Mouse (Mus musculus): ENCODE measurements at regions not wholly inside any gene's neighbourhood (a gene's known extent, or its start where the extent isn't known, plus 50 kb on each side); places are given as distances from the start of the nearest gene placed in this dataset.
A peak's percentile ranks its signal among the peaks of the same experiment; 100 is the strongest.

DNA sequence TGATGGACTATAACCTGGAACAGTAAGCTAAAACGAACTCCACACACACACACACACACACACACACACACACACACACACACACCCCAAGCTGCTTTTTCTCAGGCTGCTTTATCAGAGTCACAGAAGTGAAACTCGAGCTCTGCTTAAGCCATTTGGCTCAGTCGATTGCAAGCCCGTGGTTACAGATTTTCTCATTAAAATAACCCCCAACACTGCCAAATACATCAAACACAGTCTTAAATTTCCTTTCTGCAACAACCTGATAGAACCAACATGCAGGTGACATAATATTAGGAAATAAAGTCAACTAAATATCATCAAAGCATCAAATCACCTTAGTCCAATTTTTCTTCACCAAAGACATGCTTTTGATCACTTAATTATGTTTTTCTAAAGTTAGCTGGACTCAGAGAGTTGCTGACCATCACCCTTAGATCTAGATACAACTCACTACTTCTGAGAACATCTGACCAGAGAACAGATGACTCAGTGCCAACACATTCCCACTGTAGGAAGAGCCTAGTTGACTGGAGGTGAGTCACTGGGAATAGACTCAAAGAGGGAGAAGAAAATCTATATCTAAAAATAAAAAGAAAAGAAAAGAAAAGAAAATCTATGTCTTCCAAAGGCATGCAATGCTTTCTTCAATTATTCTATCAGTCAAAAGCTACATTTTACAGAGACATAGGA lies 251.2 kb downstream of the Tgfb2 start:
- Histone ChIP-seq H3K27ac (ENCODE audit: insufficient read depth, low read length) (peak overlapping the region; percentile 98), H3K4me3 (ENCODE audit: insufficient read depth, low read length) (no peak overlapping the region), H3K4me1 (ENCODE audit: control insufficient read depth, insufficient read depth, low read length) (peaks cover 3% of the 10 kb centered on the region)
- no peak for TF ChIP-seq POLR2A (IDR thresholded peaks at IDR 0.05; ENCODE audit: low read depth, low read length)
- TF ChIP-seq CTCF (IDR thresholded peaks at IDR 0.05; ENCODE audit: borderline replicate concordance, insufficient read depth, low read length): no peak

DNA sequence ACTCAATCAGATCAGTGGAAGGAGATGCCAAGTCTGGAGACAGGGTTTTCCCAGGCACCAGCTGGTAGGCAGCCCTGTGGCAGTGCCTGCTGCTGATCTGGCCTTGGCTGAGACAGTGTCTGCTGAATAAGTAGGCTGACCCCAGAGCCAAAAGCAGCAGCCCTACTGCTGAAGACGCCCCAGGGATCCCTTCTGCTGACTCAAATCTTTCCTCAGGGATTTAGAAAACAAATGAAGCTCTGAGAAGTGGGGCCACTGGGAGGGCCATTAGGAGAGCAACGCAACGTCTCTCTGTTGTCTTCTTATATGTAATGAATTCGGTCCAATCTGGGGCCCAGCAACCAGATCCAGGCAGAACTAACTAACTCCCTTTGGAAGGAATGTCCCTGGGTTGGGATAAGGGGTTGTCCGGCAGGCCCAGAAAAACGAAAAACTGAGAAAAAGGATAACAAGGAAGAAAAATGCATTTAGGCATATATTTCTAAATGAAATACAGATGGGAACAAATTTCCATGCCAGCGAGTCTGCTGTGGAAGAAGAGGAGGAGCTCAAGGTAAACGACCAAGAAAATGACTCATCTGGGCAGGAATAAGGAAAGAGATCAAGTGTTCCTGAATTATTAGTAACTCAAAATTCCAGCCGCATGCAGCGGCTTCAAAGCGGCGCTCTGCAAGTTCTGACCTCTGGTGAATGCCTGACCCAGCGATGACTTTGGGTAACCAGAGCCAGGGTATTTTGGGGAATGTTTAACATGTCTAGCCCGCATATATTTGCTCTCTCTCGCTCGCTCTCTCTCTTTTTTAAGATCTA lies 256.7 kb downstream of the Tgfb2 start:
- Histone ChIP-seq H3K4me1 (ENCODE audit: control insufficient read depth, insufficient read depth, low read length) (peaks cover 6% of the 10 kb centered on the region), H3K27ac (ENCODE audit: insufficient read depth, low read length) (peak overlapping the region; percentile 87), H3K4me3 (ENCODE audit: insufficient read depth, low read length) (no peak overlapping the region)
- TF ChIP-seq CTCF (IDR thresholded peaks at IDR 0.05; ENCODE audit: borderline replicate concordance, insufficient read depth, low read length): no peak
- 0 out of 2 replicates have a peak, but pooled peaks have one; percentile 15 for TF ChIP-seq POLR2A (IDR thresholded peaks at IDR 0.05; ENCODE audit: low read depth, low read length)

DNA sequence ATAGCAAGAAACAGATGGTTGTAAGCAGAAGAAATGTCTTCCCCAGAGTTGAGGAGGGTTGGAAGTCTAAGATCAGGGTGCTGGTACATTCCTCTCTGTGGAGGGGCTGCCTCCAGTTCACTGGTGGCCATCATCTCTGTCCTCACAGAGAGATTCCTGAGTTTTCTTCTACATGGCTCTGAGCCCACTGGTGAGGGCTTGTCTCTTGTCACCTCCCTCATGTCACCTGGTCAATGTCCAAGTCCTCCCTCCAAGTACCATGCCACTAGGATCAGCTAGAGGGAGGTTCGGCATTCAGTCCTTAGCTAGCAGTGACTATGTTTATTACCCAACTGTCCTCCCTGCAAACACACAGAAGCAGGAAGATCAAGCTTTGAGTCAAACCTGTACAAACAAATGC lies 258.3 kb downstream of the Tgfb2 start:
- Histone ChIP-seq H3K4me1 (ENCODE audit: control insufficient read depth, insufficient read depth, low read length) (peaks cover 6% of the 10 kb centered on the region), H3K4me3 (ENCODE audit: insufficient read depth, low read length) (no peak overlapping the region), H3K27ac (ENCODE audit: insufficient read depth, low read length) (no peak overlapping the region)
- no peak for TF ChIP-seq CTCF (IDR thresholded peaks at IDR 0.05; ENCODE audit: borderline replicate concordance, insufficient read depth, low read length)
- TF ChIP-seq POLR2A (IDR thresholded peaks at IDR 0.05; ENCODE audit: low read depth, low read length): no peak

DNA sequence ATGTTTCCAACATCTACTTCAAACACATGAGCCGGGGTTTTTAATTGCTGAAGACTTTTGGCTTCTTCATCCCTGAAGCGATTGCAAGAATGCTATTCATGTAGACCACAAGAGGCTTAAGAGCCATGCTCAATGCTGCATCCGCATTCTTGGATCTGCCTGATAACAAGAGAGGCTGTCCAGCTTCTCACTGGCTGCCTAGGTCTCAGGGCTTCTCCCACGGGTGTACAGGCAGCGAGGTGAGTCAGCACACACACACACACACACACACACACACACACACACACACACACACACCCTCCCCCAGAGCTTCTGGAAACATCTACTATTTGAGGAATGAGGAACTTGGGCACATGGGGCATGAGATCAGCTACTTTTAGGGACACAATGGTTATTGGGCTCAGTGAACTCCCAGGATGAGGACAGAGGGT lies 261.1 kb downstream of the Tgfb2 start:
- no peak for TF ChIP-seq POLR2A (IDR thresholded peaks at IDR 0.05; ENCODE audit: low read depth, low read length)
- no peak for TF ChIP-seq CTCF (IDR thresholded peaks at IDR 0.05; ENCODE audit: borderline replicate concordance, insufficient read depth, low read length)
- Histone ChIP-seq H3K4me1 (ENCODE audit: control insufficient read depth, insufficient read depth, low read length) (peaks cover 5% of the 10 kb centered on the region; the same call in 1 of the 2 replicates), H3K4me3 (ENCODE audit: insufficient read depth, low read length) (no peak overlapping the region), H3K27ac (ENCODE audit: insufficient read depth, low read length) (peak overlapping the region; percentile 76)

DNA sequence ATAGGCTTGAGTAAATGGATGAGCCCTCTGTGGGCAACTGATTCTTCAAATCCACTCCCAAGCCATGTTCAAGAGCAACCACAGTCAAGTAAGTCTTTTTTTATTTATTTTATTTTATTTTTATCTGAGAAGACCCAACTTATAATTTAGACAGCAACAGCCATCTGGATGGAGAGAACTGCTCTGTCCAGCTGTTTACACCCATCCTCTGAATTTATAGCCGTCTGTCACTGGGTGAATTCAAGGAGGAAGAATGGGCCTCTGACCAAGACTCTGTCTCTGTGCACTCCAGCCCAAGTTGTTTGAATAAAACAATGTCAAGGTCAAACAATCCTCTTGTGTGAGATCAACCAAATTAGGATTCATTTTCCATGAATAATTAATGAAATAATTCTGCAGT lies 263.6 kb downstream of the Tgfb2 start:
- Histone ChIP-seq H3K4me1 (ENCODE audit: control insufficient read depth, insufficient read depth, low read length) (0 out of 2 replicates have a peak, but pooled peaks cover 1% of the 10 kb centered on the region), H3K27ac (ENCODE audit: insufficient read depth, low read length) (no peak overlapping the region), H3K4me3 (ENCODE audit: insufficient read depth, low read length) (no peak overlapping the region)
- TF ChIP-seq CTCF (IDR thresholded peaks at IDR 0.05; ENCODE audit: borderline replicate concordance, insufficient read depth, low read length): no peak
- TF ChIP-seq POLR2A (IDR thresholded peaks at IDR 0.05; ENCODE audit: low read depth, low read length): no peak

DNA sequence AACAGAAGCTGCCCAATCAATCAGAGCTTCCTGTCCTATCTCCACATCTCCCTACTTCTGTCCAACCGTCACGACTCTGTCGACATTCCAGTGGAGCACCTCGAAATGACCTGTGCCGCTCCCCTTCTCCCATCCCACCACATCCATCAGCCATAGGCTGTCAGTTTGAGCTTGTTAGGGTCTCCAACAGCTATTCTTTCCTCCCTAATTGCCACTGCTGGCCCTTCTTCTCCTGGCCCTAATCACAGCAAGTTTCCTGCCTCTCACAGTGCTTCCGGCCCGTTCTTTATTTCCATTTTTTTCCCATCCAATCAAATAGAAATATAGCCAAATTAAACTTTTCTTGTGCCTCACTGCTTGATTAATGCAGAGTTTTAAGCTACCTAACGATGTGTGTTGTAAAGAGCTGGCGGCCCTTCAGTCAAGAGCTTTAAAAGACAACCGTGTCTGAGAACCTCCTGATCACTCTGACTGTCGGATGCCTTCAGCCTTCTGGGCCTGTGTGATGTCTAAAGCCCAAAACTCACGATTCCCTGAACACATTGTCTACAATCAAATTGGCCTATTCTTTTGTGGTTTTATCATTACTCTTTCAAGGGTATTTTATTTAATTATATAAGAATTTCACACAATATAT lies 270.3 kb downstream of the Tgfb2 start:
- no peak for TF ChIP-seq POLR2A (IDR thresholded peaks at IDR 0.05; ENCODE audit: low read depth, low read length)
- TF ChIP-seq CTCF (IDR thresholded peaks at IDR 0.05; ENCODE audit: borderline replicate concordance, insufficient read depth, low read length): no peak

DNA sequence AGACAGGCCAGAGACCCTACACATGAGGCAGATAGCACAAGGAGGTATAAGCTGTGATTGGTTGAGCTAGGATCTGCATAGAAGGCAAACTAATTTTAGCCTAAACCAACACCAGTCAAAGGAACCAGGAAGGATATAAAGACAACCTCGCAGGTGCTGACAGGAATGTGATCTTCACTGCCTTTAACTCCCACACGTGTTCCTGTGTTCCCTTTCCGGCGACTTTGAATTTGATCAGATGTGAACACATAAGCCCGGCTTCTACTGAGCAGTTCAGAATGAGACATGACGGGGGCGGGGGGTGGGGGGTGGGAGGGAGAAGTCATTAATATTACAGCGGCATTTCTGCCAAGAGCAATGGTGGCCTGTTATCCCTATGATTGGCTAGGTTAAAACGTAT lies 271.0 kb downstream of the Tgfb2 start:
- no peak for TF ChIP-seq POLR2A (IDR thresholded peaks at IDR 0.05; ENCODE audit: low read depth, low read length)
- TF ChIP-seq CTCF (IDR thresholded peaks at IDR 0.05; ENCODE audit: borderline replicate concordance, insufficient read depth, low read length): no peak
- no peak overlapping the region for H3K4me3 ChIP-seq (ENCODE audit: insufficient read depth, low read length)
- H3K4me1 ChIP-seq (ENCODE audit: control insufficient read depth, insufficient read depth, low read length): no peaks in the 10 kb centered on the region
- no peak overlapping the region for H3K27ac ChIP-seq (ENCODE audit: insufficient read depth, low read length)

More for the DNA sequence above, 270.3 kb downstream of the Tgfb2 start:
- no peak overlapping the region for H3K4me3 ChIP-seq (ENCODE audit: insufficient read depth, low read length)
- H3K27ac ChIP-seq (ENCODE audit: insufficient read depth, low read length): no peak overlapping the region
- no peaks in the 10 kb centered on the region for H3K4me1 ChIP-seq (ENCODE audit: control insufficient read depth, insufficient read depth, low read length)

DNA sequence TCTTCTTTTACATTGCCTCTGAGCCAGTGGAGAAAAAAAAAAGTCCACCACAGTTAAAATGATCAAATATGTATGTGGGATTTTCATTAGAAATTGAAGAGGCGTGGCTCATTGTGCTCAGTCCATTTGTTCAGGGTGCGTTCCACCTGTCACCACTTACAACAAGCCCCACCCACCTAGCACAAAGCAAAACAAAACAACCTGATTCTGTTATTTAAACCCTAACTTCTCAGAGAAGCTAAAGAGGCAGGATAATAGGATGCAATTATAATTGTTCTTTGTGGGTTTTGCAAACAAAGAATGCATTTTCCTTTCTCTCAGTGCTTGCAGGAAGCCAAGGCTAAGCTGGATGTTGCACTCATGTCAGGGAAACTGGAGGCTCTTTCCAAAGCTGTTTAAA lies 271.8 kb downstream of the Tgfb2 start:
- TF ChIP-seq POLR2A (IDR thresholded peaks at IDR 0.05; ENCODE audit: low read depth, low read length) (no peak), CTCF (IDR thresholded peaks at IDR 0.05; ENCODE audit: borderline replicate concordance, insufficient read depth, low read length) (no peak)
- H3K27ac ChIP-seq (ENCODE audit: insufficient read depth, low read length): no peak overlapping the region

DNA sequence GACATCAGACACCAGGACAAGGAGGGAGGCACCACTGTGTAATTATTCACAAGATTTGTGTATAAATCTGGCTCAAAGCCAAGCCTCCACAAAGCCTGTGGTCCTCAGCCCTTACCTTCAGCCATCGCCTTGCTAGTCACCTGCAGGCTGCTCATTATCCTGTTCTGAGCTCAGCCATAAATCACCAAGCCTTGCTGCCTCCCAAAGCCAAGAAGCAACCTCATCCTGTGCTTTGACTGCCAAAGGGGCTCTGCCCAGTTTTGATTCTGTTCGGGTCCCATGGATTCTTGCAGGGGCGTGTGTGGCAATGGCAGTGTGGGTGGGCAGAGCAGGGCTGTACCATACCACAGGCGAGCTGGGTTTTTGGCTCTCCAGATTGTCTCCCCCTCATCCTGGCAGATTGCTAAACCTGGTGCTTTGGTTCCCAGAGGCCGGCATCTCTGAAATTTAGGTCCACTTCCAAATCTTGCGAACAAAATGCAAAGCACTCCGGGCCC lies 272.6 kb downstream of the Tgfb2 start:
- Histone ChIP-seq H3K27ac (ENCODE audit: insufficient read depth, low read length) (no peak overlapping the region), H3K4me3 (ENCODE audit: insufficient read depth, low read length) (no peak overlapping the region), H3K4me1 (ENCODE audit: control insufficient read depth, insufficient read depth, low read length) (no peaks in the 10 kb centered on the region)
- TF ChIP-seq POLR2A (IDR thresholded peaks at IDR 0.05; ENCODE audit: low read depth, low read length) (no peak), CTCF (IDR thresholded peaks at IDR 0.05; ENCODE audit: borderline replicate concordance, insufficient read depth, low read length) (no peak)

More for the DNA sequence above, 271.8 kb downstream of the Tgfb2 start:
- Histone ChIP-seq H3K4me3 (ENCODE audit: insufficient read depth, low read length) (no peak overlapping the region), H3K4me1 (ENCODE audit: control insufficient read depth, insufficient read depth, low read length) (no peaks in the 10 kb centered on the region)

Measured in embryonic fibroblast, embryonic 13.5 days (primary cell).